Mouse (Mus musculus) testis, adult 2 months (tissue): ENCODE measurements around the gene Cacna1e.

Source experiments
- CTCF ChIP-seq: fragments of 200-500 bp; IDR thresholded peaks from 2 replicates; pipeline ENCODE4 v1.5.1; 2012; ENCODE audit warnings: low read depth, mild to moderate bottlenecking, inconsistent platforms, low read length, moderate library complexity; ENCODE audit not compliant: control insufficient read depth, insufficient read depth, insufficient replicate concordance
- POLR2A ChIP-seq: fragments of 200-500 bp; IDR thresholded peaks from 2 replicates; pipeline ENCODE4 v1.6.1; 2012; ENCODE audit warnings: low read depth, mild to moderate bottlenecking, inconsistent platforms, low read length, moderate library complexity; ENCODE audit not compliant: control insufficient read depth

- TF ChIP-seq POLR2A (no peak), CTCF (no peak)
Measured at GRCm38 (mm10) chr1:154728682-154729081, 155.6 kb downstream of the Cacna1e start.
